Mouse (Mus musculus) testis, adult 2 months (tissue): ENCODE results near the gene Rras2. TPM values are rescaled to one million over a fixed set of nuclear protein-coding genes. Genes with fewer than 3 reads are reported as not detected.

Experiments used
- H3K27ac ChIP-seq: fragments of 200-500 bp; 2 replicates; pipeline ENCODE4 v1.5.1; 2012; ENCODE audit warnings: low read depth, low read length; ENCODE audit not compliant: control insufficient read depth, insufficient read depth
- H3K27me3 ChIP-seq: fragments of 200-500 bp; 2 replicates; pipeline ENCODE4 v1.6.1; 2012; ENCODE audit warnings: mild to moderate bottlenecking, low read length, moderate library complexity; ENCODE audit not compliant: control insufficient read depth, insufficient read depth
- H3K36me3 ChIP-seq: fragments of 200-500 bp; 2 replicates; pipeline ENCODE4 v1.6.1; 2012; ENCODE audit warnings: mild to moderate bottlenecking, low read length; ENCODE audit not compliant: control insufficient read depth, insufficient read depth
- H3K4me1 ChIP-seq: fragments of 200-500 bp; 2 replicates; pipeline ENCODE4 v1.6.1; 2012; ENCODE audit warnings: low read length; ENCODE audit not compliant: control insufficient read depth, insufficient read depth
- H3K4me3 ChIP-seq: fragments of 200-500 bp; 2 replicates; pipeline ENCODE4 v1.5.1; 2012; ENCODE audit warnings: low read depth, mild to moderate bottlenecking, low read length, moderate library complexity, mixed read lengths; ENCODE audit not compliant: control insufficient read depth
- CTCF ChIP-seq: fragments of 200-500 bp; IDR thresholded peaks from 2 replicates; pipeline ENCODE4 v1.5.1; 2012; ENCODE audit warnings: low read depth, mild to moderate bottlenecking, inconsistent platforms, low read length, moderate library complexity; ENCODE audit not compliant: control insufficient read depth, insufficient read depth, insufficient replicate concordance
- POLR2A ChIP-seq: fragments of 200-500 bp; IDR thresholded peaks from 2 replicates; pipeline ENCODE4 v1.6.1; 2012; ENCODE audit warnings: low read depth, mild to moderate bottlenecking, inconsistent platforms, low read length, moderate library complexity; ENCODE audit not compliant: control insufficient read depth
- polyA plus RNA-seq: library from polyadenylated mRNA; depleted of rRNA; stranded (reverse); fragments of >200 nt; gene quantifications from 2 replicates; pipeline ENCODE4 v1.2.3, GENCODE M21; 2012

Gene Rras2
- polyA plus RNA-seq, 1 experiment = 5.4 TPM

DNA sequence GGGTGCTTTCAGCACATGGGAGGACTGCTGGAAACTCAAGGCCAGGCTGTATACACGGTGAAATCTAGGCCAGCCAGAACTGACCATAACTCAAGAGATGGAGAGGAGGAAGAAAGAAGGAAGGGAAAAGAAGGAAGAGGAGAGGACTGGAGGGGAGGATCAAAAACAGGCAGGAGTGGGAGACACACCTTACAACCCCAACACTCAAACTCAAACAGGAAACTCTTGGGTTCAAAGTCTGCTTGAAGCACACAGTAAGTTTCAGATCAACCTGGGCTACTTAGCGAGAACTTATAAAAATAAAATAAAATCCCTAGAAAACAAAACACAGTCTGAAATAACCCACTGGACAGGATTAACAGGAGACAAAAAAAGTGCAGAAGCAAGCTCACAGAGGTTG is 71.8 kb downstream of the Rras2 start:
- Histone ChIP-seq H3K36me3 (no peaks in the 10 kb centered on the region), H3K27me3 (no peaks in the 10 kb centered on the region)
- TF ChIP-seq POLR2A (no peak), CTCF (no peak)

GRCm38 (mm10) chr7:114043929-114044549 is 73.5 kb downstream of the Rras2 start:
- Histone ChIP-seq H3K27me3 (no peaks in the 10 kb centered on the region), H3K4me3 (no peak overlapping the region), H3K27ac (no peak overlapping the region), H3K4me1 (no peaks in the 10 kb centered on the region), H3K36me3 (no peaks in the 10 kb centered on the region)
- TF ChIP-seq POLR2A (no peak), CTCF (no peak)

More for the DNA sequence above, 71.8 kb downstream of the Rras2 start:
- no peaks in the 10 kb centered on the region for H3K4me1 ChIP-seq
- H3K4me3 ChIP-seq = no peak overlapping the region
- no peak overlapping the region for H3K27ac ChIP-seq

DNA sequence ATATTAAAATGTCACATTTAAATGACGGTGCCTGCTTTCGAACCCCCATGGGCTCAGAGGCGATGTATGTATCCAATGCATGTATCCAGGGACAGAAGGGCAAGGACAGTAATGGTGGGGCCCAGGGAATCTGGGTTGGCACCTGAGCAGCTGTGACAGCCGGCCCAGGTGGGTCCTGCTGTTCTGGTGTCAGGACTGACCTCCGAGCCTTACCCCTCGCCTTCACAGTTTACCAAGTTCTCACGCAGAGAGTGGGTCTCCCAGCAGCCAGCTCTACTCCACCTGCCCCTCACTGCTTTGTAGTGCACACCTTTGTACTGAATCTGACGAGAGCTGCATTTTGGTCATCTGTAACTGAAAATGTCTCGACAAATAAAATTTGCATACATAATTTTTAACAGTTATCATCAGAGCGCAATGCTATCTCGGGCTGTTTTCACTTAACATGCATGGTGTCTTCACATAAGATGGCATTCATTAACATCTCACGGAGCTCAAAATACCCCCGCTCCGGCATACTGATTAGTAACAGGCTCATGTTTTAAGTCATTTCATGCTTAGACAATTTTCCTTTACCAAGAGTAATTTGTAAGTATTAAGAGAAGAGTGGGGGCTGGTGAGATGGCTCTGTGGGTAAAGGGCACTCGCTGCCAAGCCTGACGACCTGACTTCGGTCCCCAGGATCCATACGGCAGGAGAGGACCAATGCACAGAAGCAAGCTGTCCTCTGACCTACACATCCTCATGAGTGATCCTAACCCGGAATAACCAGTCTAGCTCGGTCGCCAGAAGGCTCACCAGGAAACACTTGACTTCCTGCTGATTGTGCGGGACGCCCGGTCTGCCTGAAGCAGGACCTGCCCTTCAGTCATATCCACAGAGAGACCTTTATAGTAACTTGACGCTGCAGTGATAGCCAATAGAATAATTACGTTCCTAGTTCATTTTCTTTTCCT is 74.3 kb downstream of the Rras2 start:
- Histone ChIP-seq H3K27me3 (no peaks in the 10 kb centered on the region), H3K4me3 (no peak overlapping the region), H3K36me3 (no peaks in the 10 kb centered on the region), H3K4me1 (no peaks in the 10 kb centered on the region), H3K27ac (no peak overlapping the region)
- TF ChIP-seq POLR2A (no peak), CTCF (no peak)

DNA sequence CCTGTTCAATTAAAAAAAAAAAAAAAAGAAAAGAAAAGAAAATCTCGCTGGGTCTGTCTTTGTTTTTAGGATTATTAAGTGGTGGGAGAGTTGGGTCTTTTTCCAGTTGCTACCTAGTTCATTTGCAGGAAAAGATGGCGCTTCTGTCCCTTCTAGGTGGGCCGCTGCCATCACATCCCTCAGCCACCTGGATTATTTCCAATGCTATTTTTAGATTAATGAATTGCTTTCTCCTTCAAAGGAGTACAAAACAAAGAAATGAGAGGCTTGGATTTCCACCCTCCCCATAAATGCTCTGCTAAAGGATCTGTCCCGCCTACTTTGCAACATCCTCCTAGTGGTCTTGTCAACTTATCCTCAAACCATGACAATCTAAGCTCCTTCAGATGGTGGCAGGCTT is 76.2 kb downstream of the Rras2 start:
- Histone ChIP-seq H3K4me1 (no peaks in the 10 kb centered on the region), H3K27ac (no peak overlapping the region), H3K27me3 (no peaks in the 10 kb centered on the region), H3K4me3 (no peak overlapping the region), H3K36me3 (no peaks in the 10 kb centered on the region)
- TF ChIP-seq CTCF (no peak), POLR2A (no peak)

- Histone ChIP-seq H3K4me3 (no peak overlapping the region), H3K4me1 (no peaks in the 10 kb centered on the region), H3K27ac (no peak overlapping the region), H3K36me3 (no peaks in the 10 kb centered on the region), H3K27me3 (no peaks in the 10 kb centered on the region)
- TF ChIP-seq CTCF = no peak
- TF ChIP-seq POLR2A = no peak
These were observed 80.3 kb downstream of the Rras2 start for GRCm38 (mm10) chr7:114037237-114037636.

DNA sequence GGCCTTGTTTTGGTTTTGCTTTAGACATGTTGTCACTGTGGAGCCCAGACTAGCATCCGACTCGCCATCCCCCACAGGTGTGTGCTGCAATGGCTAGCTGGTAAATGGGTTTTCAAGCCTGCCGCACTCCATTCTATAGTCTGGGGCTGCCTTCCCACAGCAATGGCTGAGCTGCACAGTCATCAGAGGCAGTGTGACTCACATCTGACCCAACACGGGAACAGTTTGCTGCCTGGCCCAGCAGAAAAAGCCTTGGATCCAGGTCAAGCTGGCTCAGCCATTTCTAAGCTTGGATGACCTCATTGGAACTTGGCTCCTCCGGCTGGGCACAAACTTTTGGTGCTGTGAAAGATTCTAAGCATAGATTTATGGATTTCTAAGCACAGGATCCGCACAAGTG is 88.0 kb downstream of the Rras2 start:
- Histone ChIP-seq H3K4me3 (no peak overlapping the region), H3K36me3 (no peaks in the 10 kb centered on the region), H3K27ac (no peak overlapping the region), H3K27me3 (no peaks in the 10 kb centered on the region), H3K4me1 (no peaks in the 10 kb centered on the region; the same call in 1 of the 2 replicates)
- TF ChIP-seq CTCF (no peak), POLR2A (no peak)

GRCm38 (mm10) chr7:114028828-114029227 is 88.8 kb downstream of the Rras2 start:
- Histone ChIP-seq H3K4me1 (no peaks in the 10 kb centered on the region; the same call in 1 of the 2 replicates), H3K27me3 (no peaks in the 10 kb centered on the region), H3K4me3 (no peak overlapping the region), H3K36me3 (no peaks in the 10 kb centered on the region), H3K27ac (no peak overlapping the region)
- TF ChIP-seq CTCF (no peak), POLR2A (no peak)
